ENCODE assay signal across 16 mouse cellular contexts in the genomic region with DNA sequence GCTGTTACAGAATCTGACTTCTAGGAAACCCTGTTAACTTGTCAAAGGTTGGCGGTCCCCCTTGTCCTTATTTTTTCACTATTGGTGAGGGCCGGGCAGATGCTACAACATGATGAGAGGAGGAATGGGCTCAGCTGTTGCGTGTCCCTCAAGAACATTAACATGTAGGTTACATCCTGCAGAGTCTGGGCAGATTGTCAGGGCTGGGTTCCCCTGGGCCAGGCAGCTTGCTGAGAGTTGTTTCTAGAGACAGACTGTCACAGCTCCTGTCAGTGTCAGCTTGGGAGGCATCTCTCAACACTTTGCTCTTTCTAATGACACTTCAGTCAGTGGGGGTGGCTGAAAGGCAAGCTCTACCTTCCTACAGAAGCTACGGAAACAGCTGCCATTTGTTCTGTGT. TPM values are rescaled to one million over a fixed set of nuclear protein-coding genes. Genes with fewer than 3 reads are reported as not detected.
"Had no signal": no experiment of that assay in that cellular context is flagged by ENCODE, and none has a peak within 500 bp of the region (broad histone marks: within the 10 kb centered on the region; RNA-seq: fewer than 3 reads in every experiment).

No protein-coding gene starts in this region.

- H3K9ac ChIP-seq: limb, embryonic 15.5 days; liver, embryonic 12.5 days; lung, embryonic 14.5 days; neural tube, embryonic 13.5 days had no signal

- ATAC-seq: liver, embryonic 12.5 days; midbrain, embryonic 16.5 days had no signal

- H3K4me1 ChIP-seq: limb, embryonic 15.5 days; liver, embryonic 12.5 days had no signal

- H3K36me3 ChIP-seq: limb, embryonic 15.5 days; liver, embryonic 12.5 days; midbrain, embryonic 10.5 days; neural tube, embryonic 13.5 days had no signal

- H3K27ac ChIP-seq: kidney, postnatal 0 days; limb, embryonic 15.5 days; liver, embryonic 12.5 days; midbrain, embryonic 10.5 days had no signal

- H3K4me2 ChIP-seq: limb, embryonic 15.5 days; liver, embryonic 12.5 days; lung, embryonic 14.5 days; neural tube, embryonic 13.5 days had no signal

- DNase-seq: kidney, adult 8-10 months; kidney, postnatal 36 days; lung, embryonic 14.5 days; lung, postnatal 10 days; lung, postnatal 4 days; right cerebral cortex, postnatal 25 days; thymus, postnatal 36 days had no signal

- H3K4me3 ChIP-seq: limb, embryonic 15.5 days; liver, embryonic 12.5 days; midbrain, embryonic 10.5 days; neural tube, embryonic 13.5 days had no signal

- H3K27me3 ChIP-seq: limb, embryonic 15.5 days; liver, embryonic 12.5 days; neural tube, embryonic 13.5 days had no signal

- H3K9me3 ChIP-seq: limb, embryonic 15.5 days; liver, embryonic 12.5 days; midbrain, embryonic 10.5 days; neural tube, embryonic 13.5 days had no signal

RNA-seq across cellular contexts. Expression of a gene that starts 16.2 kb away (rescaled TPM):
- total RNA-seq: megakaryocyte, adult 5-6 weeks had no signal
- polyA plus RNA-seq: liver, embryonic 12.5 days; liver, embryonic 16.5 days; thymus, postnatal 0 days had no signal
